Mouse (Mus musculus) MEL (cell line): ENCODE measurements around the gene Foxj1. TPM values are rescaled to one million over a fixed set of nuclear protein-coding genes. Genes with fewer than 3 reads are reported as not detected.

Experiments used
- DNase-seq: peaks from one replicate; pipeline ENCODE4 v3.0.0; 2011; ENCODE audit warnings: low read depth, low spot score
- H3K27ac ChIP-seq: 2 replicates; pipeline ENCODE4 v1.5.1; 2012; ENCODE audit warnings: low read depth, mild to moderate bottlenecking, control low read depth, low read length, moderate library complexity; ENCODE audit not compliant: control insufficient read depth
- H3K27me3 ChIP-seq, 2 experiments: fragments of 150-350 bp in 1 of 2; sonication (generic) in 1 of 2; 2 replicates each; pipeline ENCODE4 v1.6.1; 2012; ENCODE audit warnings: low read length in 2 of 2, mild to moderate bottlenecking in 2 of 2, improper control_type of control experiment in 1 of 2, moderate library complexity in 1 of 2; ENCODE audit not compliant: insufficient read depth in 2 of 2, control insufficient read depth in 1 of 2
- H3K36me3 ChIP-seq, 2 experiments: 2 replicates each; pipeline ENCODE4 v1.6.1; 2012 to 2014; ENCODE audit warnings: low read length in 2 of 2, improper control_type of control experiment in 1 of 2, inconsistent platforms in 1 of 2, mild to moderate bottlenecking in 1 of 2; ENCODE audit not compliant: insufficient read depth in 2 of 2, control insufficient read depth in 1 of 2
- H3K4me1 ChIP-seq, 2 experiments: fragments of 150-350 bp in 1 of 2; sonication (generic) in 1 of 2; 2 replicates each; pipeline ENCODE4 v1.6.1; 2012; ENCODE audit warnings: low read length in 2 of 2, improper control_type of control experiment in 1 of 2, mild to moderate bottlenecking in 1 of 2; ENCODE audit not compliant: insufficient read depth in 2 of 2, control insufficient read depth in 1 of 2
- H3K4me3 ChIP-seq, 2 experiments: fragments of 150-350 bp in 1 of 2; sonication (generic) in 1 of 2; 2 replicates each; pipeline ENCODE4 v1.5.1; 2012; ENCODE audit warnings: low read depth in 2 of 2, low read length in 2 of 2, mild to moderate bottlenecking in 2 of 2, moderate library complexity in 2 of 2, control low read depth in 1 of 2, improper control_type of control experiment in 1 of 2; ENCODE audit not compliant: control insufficient read depth in 1 of 2, insufficient read depth in 1 of 2
- H3K79me2 ChIP-seq: 2 replicates; pipeline ENCODE4 v1.6.1; 2012; ENCODE audit warnings: mild to moderate bottlenecking, low read length, moderate library complexity; ENCODE audit not compliant: control insufficient read depth, poor library complexity, insufficient read depth
- H3K9ac ChIP-seq: 2 replicates; pipeline ENCODE4 v1.6.1; 2012; ENCODE audit warnings: low read depth, mild to moderate bottlenecking, control low read depth, low read length, moderate library complexity; ENCODE audit not compliant: control insufficient read depth, poor library complexity, severe bottlenecking
- H3K9me3 ChIP-seq: fragments of 150-350 bp; sonication (generic); replicated peaks from 2 replicates; pipeline ENCODE4 v1.6.1; 2012; ENCODE audit warnings: mild to moderate bottlenecking, low read length, improper control_type of control experiment, moderate library complexity; ENCODE audit not compliant: insufficient read depth
- CHD1 ChIP-seq: IDR thresholded peaks from 2 replicates; pipeline ENCODE4 v1.6.1; 2012; ENCODE audit warnings: low read depth, mild to moderate bottlenecking, inconsistent platforms, low read length, improper control_type of control experiment
- CHD2 ChIP-seq: IDR thresholded peaks from 2 replicates; pipeline ENCODE4 v1.6.1; 2011; ENCODE audit warnings: low read length, improper control_type of control experiment
- CTCF ChIP-seq, 3 experiments: IDR thresholded peaks in 2 of 3; conservative IDR thresholded peaks in 1 of 3; 2 replicates each; pipeline ENCODE4 v1.5.1; 2011 to 2012; ENCODE audit warnings: low read length in 3 of 3, low read depth in 2 of 3, mild to moderate bottlenecking in 2 of 3, improper control_type of control experiment in 1 of 3, inconsistent platforms in 1 of 3, mixed read lengths in 1 of 3, moderate library complexity in 1 of 3; ENCODE audit not compliant: control insufficient read depth in 1 of 3, insufficient read depth in 1 of 3, poor library complexity in 1 of 3, severe bottlenecking in 1 of 3
- E2F4 ChIP-seq: IDR thresholded peaks from 2 replicates; pipeline ENCODE4 v1.6.1; 2011; ENCODE audit warnings: low read depth, low read length, improper control_type of control experiment, borderline replicate concordance
- EP300 ChIP-seq, 2 experiments: IDR thresholded peaks; 2 replicates each; pipeline ENCODE4 v1.6.1; 2011; ENCODE audit warnings: improper control_type of control experiment in 2 of 2, low read length in 2 of 2, low read depth in 1 of 2, mild to moderate bottlenecking in 1 of 2
- ETS1 ChIP-seq: IDR thresholded peaks from 2 replicates; pipeline ENCODE4 v1.6.1; 2012; ENCODE audit warnings: low read depth, mild to moderate bottlenecking, inconsistent platforms, low read length, improper control_type of control experiment, moderate library complexity
- GABPA ChIP-seq: IDR thresholded peaks from 2 replicates; pipeline ENCODE4 v1.6.1; 2012; ENCODE audit warnings: low read depth, mild to moderate bottlenecking, inconsistent platforms, low read length, improper control_type of control experiment, moderate library complexity
- GATA1 ChIP-seq: IDR thresholded peaks from 2 replicates; pipeline ENCODE4 v1.6.1; 2011; ENCODE audit warnings: low read depth, low read length, improper control_type of control experiment
- HCFC1 ChIP-seq: IDR thresholded peaks from 2 replicates; pipeline ENCODE4 v1.6.1; 2012; ENCODE audit warnings: low read depth, mild to moderate bottlenecking, inconsistent platforms, low read length, improper control_type of control experiment, moderate library complexity
- JUND ChIP-seq: IDR thresholded peaks from 2 replicates; pipeline ENCODE4 v1.6.1; 2011; ENCODE audit warnings: low read depth, mild to moderate bottlenecking, improper control_type of control experiment, low read length
- MAX ChIP-seq: IDR thresholded peaks from 2 replicates; pipeline ENCODE4 v1.6.1; 2011; ENCODE audit warnings: low read length, improper control_type of control experiment
- MAZ ChIP-seq: IDR thresholded peaks from 2 replicates; pipeline ENCODE4 v1.6.1; 2012; ENCODE audit warnings: low read depth, mild to moderate bottlenecking, inconsistent platforms, low read length, improper control_type of control experiment
- MEF2A ChIP-seq: IDR thresholded peaks from 2 replicates; pipeline ENCODE4 v1.6.1; 2014; ENCODE audit warnings: low read depth, mild to moderate bottlenecking, inconsistent platforms, low read length, improper control_type of control experiment; ENCODE audit not compliant: poor library complexity, insufficient replicate concordance, severe bottlenecking; ENCODE audit errors: extremely low read depth
- MYB ChIP-seq: IDR thresholded peaks from 2 replicates; pipeline ENCODE4 v1.6.1; 2011; ENCODE audit warnings: mild to moderate bottlenecking, low read depth, low read length, improper control_type of control experiment
- MYC ChIP-seq: IDR thresholded peaks from 2 replicates; pipeline ENCODE4 v1.6.1; 2011; ENCODE audit warnings: low read depth, mild to moderate bottlenecking, low read length, improper control_type of control experiment, moderate library complexity
- NELFE ChIP-seq: IDR thresholded peaks from 2 replicates; pipeline ENCODE4 v1.6.1; 2011; ENCODE audit warnings: low read depth, low read length, improper control_type of control experiment
- RCOR1 ChIP-seq: IDR thresholded peaks from 2 replicates; pipeline ENCODE4 v1.6.1; 2012; ENCODE audit warnings: low read depth, mild to moderate bottlenecking, inconsistent platforms, low read length, improper control_type of control experiment
- SMC3 ChIP-seq: IDR thresholded peaks from 2 replicates; pipeline ENCODE4 v1.6.1; 2011; ENCODE audit warnings: low read depth, low read length, improper control_type of control experiment
- TAL1 ChIP-seq: IDR thresholded peaks from 2 replicates; pipeline ENCODE4 v1.6.1; 2012; ENCODE audit warnings: mild to moderate bottlenecking, inconsistent platforms, low read length, moderate library complexity, mixed read lengths
- TBP ChIP-seq: IDR thresholded peaks from 2 replicates; pipeline ENCODE4 v1.8.0; 2011; ENCODE audit warnings: low read depth, low read length, improper control_type of control experiment
- UBTF ChIP-seq: IDR thresholded peaks from 2 replicates; pipeline ENCODE4 v1.6.1; 2012; ENCODE audit warnings: low read depth, mild to moderate bottlenecking, inconsistent platforms, low read length, improper control_type of control experiment, moderate library complexity, borderline replicate concordance; ENCODE audit not compliant: insufficient read depth
- USF1 ChIP-seq: IDR thresholded peaks from 2 replicates; pipeline ENCODE4 v1.6.1; 2014; ENCODE audit warnings: low read depth, mild to moderate bottlenecking, inconsistent platforms, low read length, improper control_type of control experiment, moderate library complexity
- ZC3H11A ChIP-seq: IDR thresholded peaks from 2 replicates; pipeline ENCODE4 v1.6.1; 2012; ENCODE audit warnings: low read depth, mild to moderate bottlenecking, inconsistent platforms, low read length, improper control_type of control experiment
- ZKSCAN1 ChIP-seq: IDR thresholded peaks from 2 replicates; pipeline ENCODE4 v1.6.1; 2012; ENCODE audit warnings: low read depth, mild to moderate bottlenecking, inconsistent platforms, low read length, improper control_type of control experiment, moderate library complexity
- ZNF384 ChIP-seq: IDR thresholded peaks from 2 replicates; pipeline ENCODE4 v1.6.1; 2012; ENCODE audit warnings: low read depth, mild to moderate bottlenecking, inconsistent platforms, low read length, improper control_type of control experiment
- polyA plus RNA-seq, 2 experiments: library from polyadenylated mRNA; stranded (reverse) in 1 of 2; unstranded in 1 of 2; fragments of >175 nt in 1 of 2; fragments of >200 nt in 1 of 2; gene quantifications; 2 replicates each; pipeline versions ENCODE4 v1.2.1 to v1.2.4; 2012; ENCODE audit warnings: low replicate concordance in 2 of 2, low read depth in 1 of 2; ENCODE audit not compliant: insufficient read length in 2 of 2, insufficient read depth in 1 of 2, missing spikeins in 1 of 2
- total RNA-seq: library from RNA; depleted of rRNA; stranded (reverse); fragments of 300-350 nt; gene quantifications from 2 replicates; pipeline ENCODE4 v1.2.3, GENCODE M21; 2012

Foxj1 gene
- total and polyA plus RNA-seq, 3 experiments: 0.07 to 0.08 TPM; not detected in 1

DNA sequence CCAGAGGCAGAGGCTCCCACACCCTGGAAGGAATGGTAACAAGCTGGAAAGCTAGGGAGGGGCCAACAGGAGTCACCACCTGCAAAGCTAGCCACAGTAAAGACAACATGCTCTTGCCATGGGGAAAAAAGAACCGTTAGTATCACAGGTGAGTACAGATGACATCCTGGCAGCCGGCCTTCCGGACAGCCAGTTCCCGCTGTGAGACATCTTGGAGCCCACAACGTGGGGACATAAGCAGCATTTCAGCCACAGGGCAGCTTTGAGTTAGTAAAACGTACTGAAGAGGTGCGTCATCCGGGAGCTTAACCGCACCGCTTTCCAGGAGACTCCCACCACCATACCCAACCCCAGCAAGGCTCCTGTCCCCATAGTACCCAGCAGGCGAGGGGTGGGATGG is 37.0 kb downstream of the Foxj1 start:
- Histone ChIP-seq H3K79me2 (no peaks in the 10 kb centered on the region), H3K4me1 (no peaks in the 10 kb centered on the region), H3K27ac (no peak overlapping the region), H3K9me3 (no peaks in the 10 kb centered on the region), H3K9ac (no peak overlapping the region)
- no peak for TF ChIP-seq ZC3H11A
- TF ChIP-seq, all 39 proteins: peak for 0
- Histone ChIP-seq H3K27me3 (no peaks in the 10 kb centered on the region), H3K36me3 (no peaks in the 10 kb centered on the region; a peak in 1 of 4 replicates), H3K4me3 (no peak overlapping the region)
- no peak for DNase-seq

DNA sequence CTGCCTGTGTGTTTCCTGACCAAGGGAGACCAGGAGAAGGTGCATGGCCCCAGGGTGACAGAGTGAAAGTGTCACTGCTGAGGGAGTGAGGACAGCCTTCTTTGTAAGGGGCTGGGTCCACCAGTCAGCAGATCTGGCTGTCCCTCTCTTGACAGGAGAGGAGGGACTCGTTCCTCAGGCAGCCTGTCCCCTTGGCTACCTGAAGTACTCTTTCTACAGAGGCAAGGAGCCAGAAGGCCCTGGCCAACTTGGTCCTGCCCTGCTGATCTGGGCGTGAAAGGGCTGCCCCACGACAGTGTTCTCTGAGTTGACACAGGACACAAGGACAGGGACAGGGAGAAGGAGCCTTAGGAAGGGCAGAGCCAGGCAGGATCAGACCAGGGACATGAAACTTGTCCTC is 38.2 kb downstream of the Foxj1 start:
- H3K36me3 ChIP-seq: no peaks in the 10 kb centered on the region; a peak in 1 of 4 replicates
- H3K4me1 ChIP-seq: no peaks in the 10 kb centered on the region
- no peak overlapping the region for H3K27ac ChIP-seq
- no peak for DNase-seq
- H3K9me3 ChIP-seq: no peaks in the 10 kb centered on the region
- no peak for TF ChIP-seq MEF2A
- no peak for TF ChIP-seq GABPA
- no peak for TF ChIP-seq ZNF384
- no peak for TF ChIP-seq ZKSCAN1
- TF ChIP-seq MYB: no peak
- TF ChIP-seq RCOR1: no peak
- TF ChIP-seq GATA1: no peak
- no peak for TF ChIP-seq MYC
- TF ChIP-seq TBP: no peak
- TF ChIP-seq EP300 (IDR thresholded peaks at IDR 0.05; ENCODE audit: low read depth in 1 of 2, low read length in 2 of 2): no peak
- no peak for TF ChIP-seq CHD1
- TF ChIP-seq CHD2: no peak
- no peaks in the 10 kb centered on the region for H3K27me3 ChIP-seq
- no peak overlapping the region for H3K4me3 ChIP-seq
- H3K79me2 ChIP-seq: no peaks in the 10 kb centered on the region
- no peak overlapping the region for H3K9ac ChIP-seq

DNA sequence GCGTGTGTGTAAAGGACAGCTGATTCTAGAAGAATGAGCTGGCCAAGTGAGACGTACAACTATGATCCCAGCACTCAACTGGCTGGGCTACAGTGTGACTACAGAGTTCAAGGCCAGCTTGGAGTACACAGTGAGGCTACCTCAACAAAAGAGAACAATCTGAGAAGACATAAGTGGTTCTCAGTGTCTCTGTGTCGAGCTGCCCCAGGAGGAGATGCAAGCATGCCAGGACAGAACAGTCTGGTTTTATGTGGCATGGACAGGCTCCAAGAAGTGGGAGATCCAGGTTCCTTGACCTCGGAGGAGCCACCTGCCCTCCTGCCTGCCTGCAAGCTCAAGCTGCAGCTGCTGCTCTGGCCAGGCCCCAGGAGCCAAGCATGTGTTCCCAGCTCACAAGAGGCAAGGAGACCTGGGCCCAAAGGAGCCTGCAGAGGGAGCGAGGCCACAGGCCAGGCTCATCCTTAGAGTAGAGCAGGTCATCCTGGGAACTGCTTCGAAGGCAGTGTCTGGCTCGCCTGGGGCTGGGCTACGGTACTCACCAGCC is 38.9 kb downstream of the Foxj1 start:
- DNase-seq: no peak
- no peak overlapping the region for H3K9ac ChIP-seq
- no peak for TF ChIP-seq SMC3
- no peak for TF ChIP-seq MEF2A
- no peak for TF ChIP-seq USF1
- TF ChIP-seq CHD1: no peak
- no peak for TF ChIP-seq HCFC1
- no peak for TF ChIP-seq MAZ
- TF ChIP-seq JUND: no peak
- no peak for TF ChIP-seq CTCF (IDR thresholded peaks at IDR 0.05 in 2 of 3, conservative IDR thresholded peaks at IDR 0.05 in 1 of 3; ENCODE audit: control insufficient read depth in 1 of 3, insufficient read depth in 1 of 3, low read depth in 2 of 3, low read length in 3 of 3, poor library complexity in 1 of 3, severe bottlenecking in 1 of 3)
- no peak for TF ChIP-seq UBTF
- no peak for TF ChIP-seq MYC
- no peak for TF ChIP-seq ZKSCAN1
- no peak for TF ChIP-seq TAL1
- no peak for TF ChIP-seq E2F4
- no peak for TF ChIP-seq MYB
- TF ChIP-seq NELFE: no peak
- no peak for TF ChIP-seq CHD2
- no peak for TF ChIP-seq MAX
- no peak for TF ChIP-seq ETS1
- no peaks in the 10 kb centered on the region for H3K27me3 ChIP-seq
- H3K36me3 ChIP-seq: peaks cover 0 to 2% of the 10 kb centered on the region in 2 experiments; a peak in 1 of 4 replicates
- no peak overlapping the region for H3K4me3 ChIP-seq
- H3K79me2 ChIP-seq: no peaks in the 10 kb centered on the region
- H3K27ac ChIP-seq: no peak overlapping the region
- H3K4me1 ChIP-seq: no peaks in the 10 kb centered on the region
- no peaks in the 10 kb centered on the region for H3K9me3 ChIP-seq
